Mouse (Mus musculus) cerebellum, adult 9-10 months (tissue): ENCODE data around the gene Phykpl.
A peak's percentile ranks its signal among the peaks of the same experiment; 100 is the strongest.

ENCODE experiments used
- DNase-seq: peaks from one replicate; pipeline ENCODE4 v3.0.0; 2022

Phykpl gene

DNA sequence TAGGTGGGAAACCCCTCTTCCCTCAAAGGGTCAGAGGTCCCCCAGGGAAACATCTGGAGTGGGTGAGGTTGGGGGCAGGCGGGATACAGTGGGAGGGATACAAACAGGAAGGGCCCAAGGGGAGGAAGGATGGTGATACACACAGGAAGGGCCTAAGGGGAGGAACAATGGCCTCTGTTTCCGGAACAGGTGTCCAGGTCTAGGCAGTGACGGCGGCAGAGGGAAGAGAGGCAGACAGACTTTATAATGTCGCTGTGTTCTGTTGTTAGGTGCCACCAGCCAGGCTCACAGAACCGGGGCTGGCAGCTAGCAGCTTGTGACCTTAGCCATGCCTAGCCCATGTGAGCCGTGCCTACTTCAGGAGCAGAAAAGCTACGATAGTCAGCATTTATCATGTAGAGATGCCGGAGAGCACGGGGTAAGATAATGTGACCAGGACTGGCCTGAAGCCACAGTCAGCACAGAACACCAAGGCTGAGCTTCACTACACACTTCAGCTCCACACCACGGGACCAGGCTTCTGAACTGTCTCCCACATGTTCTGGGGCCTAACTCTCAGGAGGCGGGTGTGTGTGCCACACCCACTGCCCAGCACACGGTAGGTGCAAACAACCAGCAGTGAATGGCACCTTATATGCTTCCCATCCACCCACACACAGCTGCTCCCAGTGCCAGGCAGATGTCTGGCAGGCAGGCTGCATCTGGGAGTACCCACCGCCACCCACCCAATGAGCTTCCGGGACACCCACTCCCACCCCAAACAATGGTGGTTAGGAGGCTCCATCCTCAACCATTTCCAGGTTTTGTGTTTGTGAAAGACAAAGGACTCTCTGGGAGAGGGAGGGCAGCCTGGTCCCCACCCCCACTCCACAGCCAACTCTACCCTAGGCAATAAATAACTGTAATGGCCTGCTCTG, 62.5 kb downstream of the Phykpl start:
- DNase-seq, result peak; percentile 10

DNA sequence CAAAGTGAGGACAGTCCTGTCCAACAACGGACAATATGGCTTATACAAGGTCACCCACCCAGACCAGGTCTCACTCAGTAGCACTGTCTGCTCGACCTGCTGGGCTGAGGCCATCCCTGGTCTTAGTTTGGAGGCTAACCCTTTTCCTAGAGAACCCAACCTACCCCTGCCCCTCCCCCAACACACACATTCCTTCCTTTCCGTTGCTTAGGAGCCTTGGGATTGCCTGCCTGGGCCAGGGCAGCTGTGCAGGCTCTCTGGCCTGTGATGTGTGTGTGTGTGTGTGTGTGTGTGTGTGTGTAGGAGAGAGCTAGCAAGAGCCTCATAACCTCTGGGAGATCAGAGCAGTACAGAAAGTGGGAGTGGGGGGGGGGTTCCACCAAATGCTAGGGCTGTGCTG, 64.0 kb downstream of the Phykpl start:
- DNase-seq, result peak; percentile 26

DNA sequence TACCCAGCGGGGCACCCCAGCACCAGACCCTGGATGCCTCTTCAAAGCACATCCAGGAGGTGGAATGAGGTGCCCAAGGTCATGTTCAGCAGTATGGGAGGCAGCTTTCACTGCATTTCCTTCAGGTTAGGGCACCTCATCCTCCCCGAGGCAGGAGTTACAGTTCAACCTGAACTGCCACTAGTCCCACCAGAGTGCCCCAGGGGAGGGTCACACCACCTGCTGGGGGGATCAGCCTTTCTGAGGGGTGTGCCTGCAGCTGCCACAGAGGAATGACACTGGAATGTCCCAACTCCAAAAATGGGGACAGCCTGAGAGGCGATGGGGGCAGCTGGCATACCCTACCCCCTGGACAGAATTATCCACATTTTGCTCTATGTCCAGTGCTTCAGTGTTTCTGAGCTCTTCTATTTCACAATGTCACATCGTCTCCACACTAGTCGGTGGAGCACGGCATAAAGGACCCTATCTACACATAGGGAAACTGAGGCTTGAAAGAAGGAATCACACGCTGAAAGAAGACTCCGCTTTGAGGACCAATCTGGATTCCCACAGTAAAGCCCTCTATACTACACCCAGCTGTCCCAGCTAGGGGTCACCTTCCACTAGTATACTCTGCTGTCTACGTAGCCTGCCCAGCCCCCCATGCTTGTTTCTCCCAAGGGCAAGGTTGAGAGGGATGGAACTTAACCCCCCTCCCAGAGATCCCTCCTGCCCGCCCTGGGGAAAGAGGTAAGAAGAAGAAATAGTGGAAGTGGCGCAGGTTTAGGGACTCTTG, 64.7 kb downstream of the Phykpl start:
- DNase-seq, result peak; percentile 20

GRCm38 (mm10) chr11:51649889-51650199, 65.3 kb downstream of the Phykpl start:
- DNase-seq, result no peak

GRCm38 (mm10) chr11:51650261-51650660, 65.7 kb downstream of the Phykpl start:
- peak; percentile 22 for DNase-seq

DNA sequence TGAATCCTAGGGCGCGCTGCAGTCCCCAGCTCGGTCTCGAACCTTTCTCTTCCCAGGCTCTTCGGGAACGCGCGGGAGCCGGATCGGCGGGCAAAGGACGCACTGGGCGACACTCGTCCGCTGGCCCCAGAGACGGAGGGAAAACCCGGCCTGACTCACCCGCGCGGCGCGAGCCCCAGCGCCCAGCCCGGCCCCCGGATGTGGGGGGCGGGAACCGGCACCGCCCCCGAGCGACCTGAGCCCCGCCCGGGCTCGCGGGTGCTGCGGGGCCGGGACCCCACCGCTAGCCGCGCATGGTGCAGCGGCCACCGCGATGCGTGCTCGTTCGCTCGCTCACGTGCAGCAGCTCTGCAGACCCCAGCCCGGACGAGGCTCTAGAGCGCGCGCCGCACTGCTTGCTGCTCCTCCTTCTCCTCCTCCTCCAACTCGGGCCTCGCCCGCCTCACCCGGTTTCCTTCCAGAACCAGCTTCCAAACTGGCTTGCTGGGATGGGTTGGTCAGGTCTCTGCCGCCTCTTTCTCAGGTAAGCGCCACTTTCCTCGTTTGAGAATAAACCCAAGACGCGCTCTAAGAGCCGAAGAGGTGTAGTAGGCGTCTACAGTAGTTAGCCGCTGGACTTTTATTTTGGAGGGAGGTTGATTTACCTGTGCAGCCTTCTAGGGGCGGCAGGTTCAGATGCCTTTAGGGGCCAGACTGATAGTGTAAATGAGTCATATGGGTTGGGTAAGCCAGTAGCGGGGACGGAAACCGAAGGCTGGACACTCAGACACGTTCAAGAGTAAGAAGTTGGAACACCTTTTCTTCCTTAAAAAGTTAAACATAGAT, 66.3 kb downstream of the Phykpl start, which contains the start of the genes N4bp3 and D930048N14Rik:
N4bp3 (minus strand) TSS at position 152 of the 825 bp plus-strand sequence.
D930048N14Rik (plus strand) TSS at position 264 of the 825 bp plus-strand sequence.
- peak; percentile 32 for DNase-seq

GRCm38 (mm10) chr11:51652889-51653418, 68.4 kb downstream of the Phykpl start:
- DNase-seq, result no peak

GRCm38 (mm10) chr11:51653736-51654135, 69.2 kb downstream of the Phykpl start:
- no peak for DNase-seq
